Mouse (Mus musculus) spleen, adult 2 months (tissue): ENCODE measurements around the gene Acsm5. TPM values are rescaled to one million over a fixed set of nuclear protein-coding genes. Genes with fewer than 3 reads are reported as not detected.

Experiments used
- DNase-seq, 2 experiments: peaks; one replicate each; pipeline versions ENCODE4 v3.0.0 to v3.0.0-alpha.2; 2012 to 2021; ENCODE audit warnings: low spot score in 2 of 2, low read depth in 1 of 2
- H3K27ac ChIP-seq: fragments of 200-500 bp; 2 replicates; pipeline ENCODE4 v1.5.1; 2012; ENCODE audit warnings: low read length, inconsistent platforms; ENCODE audit not compliant: insufficient read depth
- H3K27me3 ChIP-seq: fragments of 200-500 bp; 2 replicates; pipeline ENCODE4 v1.6.1; 2012; ENCODE audit warnings: mild to moderate bottlenecking, moderate library complexity, low read length, inconsistent platforms; ENCODE audit not compliant: control insufficient read depth, insufficient read depth
- H3K36me3 ChIP-seq: fragments of 200-500 bp; 2 replicates; pipeline ENCODE4 v1.6.1; 2012; ENCODE audit warnings: mild to moderate bottlenecking, low read length, inconsistent platforms; ENCODE audit not compliant: control insufficient read depth, insufficient read depth
- H3K4me1 ChIP-seq: fragments of 200-500 bp; 2 replicates; pipeline ENCODE4 v1.6.1; 2011; ENCODE audit warnings: inconsistent platforms; ENCODE audit not compliant: control insufficient read depth, insufficient read depth, insufficient read length
- H3K4me3 ChIP-seq: fragments of 200-500 bp; 2 replicates; pipeline ENCODE4 v1.5.1; 2011; ENCODE audit warnings: mild to moderate bottlenecking, inconsistent platforms; ENCODE audit not compliant: insufficient read depth, insufficient read length; ENCODE audit errors: extremely low read depth
- CTCF ChIP-seq: fragments of 200-500 bp; IDR thresholded peaks from 2 replicates; pipeline ENCODE4 v1.5.1; 2011; ENCODE audit warnings: mild to moderate bottlenecking, inconsistent platforms; ENCODE audit not compliant: insufficient read depth, insufficient read length, insufficient replicate concordance; ENCODE audit errors: extremely low read depth
- POLR2A ChIP-seq: fragments of 200-500 bp; IDR thresholded peaks from 2 replicates; pipeline ENCODE4 v1.6.1; 2011; ENCODE audit warnings: low read depth, low read length, inconsistent platforms
- WGBS: fragments of 180-500 bp; shearing (Covaris S2); methylation state at CpG from one replicate; pipeline ENCODE4 v1.1.7; 2018; 5-methylcytosine and 5-hydroxymethylcytosine counted together
- polyA plus RNA-seq: library from polyadenylated mRNA; depleted of rRNA; stranded (reverse); fragments of >200 nt; gene quantifications from 2 replicates; pipeline ENCODE4 v1.2.3, GENCODE M21; 2012

Gene Acsm5
- polyA plus RNA-seq, 1 experiment = not detected

DNA sequence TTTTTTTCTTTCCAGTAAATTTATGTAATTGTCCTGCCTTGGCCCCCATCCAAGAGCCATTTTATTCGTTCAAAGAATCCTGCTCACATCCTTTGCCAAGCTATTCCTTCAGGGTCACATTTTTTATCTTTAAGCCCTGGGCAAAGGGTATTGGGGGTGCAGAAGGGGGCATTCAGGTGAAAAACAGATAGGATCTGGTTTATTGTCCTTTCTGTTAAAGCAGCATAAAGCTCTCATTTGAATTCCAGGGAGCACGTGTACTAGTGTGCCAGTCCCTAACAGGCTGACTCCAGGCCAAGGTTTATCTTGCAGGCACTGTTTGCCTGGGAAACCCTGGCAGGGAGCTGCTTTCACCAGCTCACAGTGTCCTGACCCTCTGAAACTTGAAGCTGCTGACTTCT is 6.6 kb downstream of the Acsm5 start:
- no peak overlapping the region for H3K4me3 ChIP-seq
- no peaks in the 10 kb centered on the region for H3K36me3 ChIP-seq
- TF ChIP-seq POLR2A (no peak), CTCF (no peak)
- H3K27ac ChIP-seq = no peak overlapping the region
- 71% methylated on average over 2 of the region's 2 CpGs for WGBS
- no peaks in the 10 kb centered on the region for H3K4me1 ChIP-seq
- no peaks in the 10 kb centered on the region for H3K27me3 ChIP-seq
- DNase-seq = no peak

- no peak for DNase-seq
- Histone ChIP-seq H3K27me3 (no peaks in the 10 kb centered on the region), H3K4me3 (no peak overlapping the region), H3K27ac (no peak overlapping the region), H3K4me1 (no peaks in the 10 kb centered on the region), H3K36me3 (no peaks in the 10 kb centered on the region)
- TF ChIP-seq CTCF (no peak), POLR2A (no peak)
- WGBS = 89% methylated on average over 13 of the region's 13 CpGs
Measured at GRCm38 (mm10) chr7:119526486-119526885, 7.2 kb downstream of the Acsm5 start.

GRCm38 (mm10) chr7:119527135-119527534 is 7.9 kb downstream of the Acsm5 start:
- H3K4me1 ChIP-seq = no peaks in the 10 kb centered on the region
- H3K4me3 ChIP-seq = no peak overlapping the region
- no peak for TF ChIP-seq POLR2A
- no peak for TF ChIP-seq CTCF
- H3K27me3 ChIP-seq = no peaks in the 10 kb centered on the region
- 89% methylated on average over 1 of the region's 1 CpGs for WGBS
- no peak for DNase-seq
- H3K36me3 ChIP-seq = no peaks in the 10 kb centered on the region
- no peak overlapping the region for H3K27ac ChIP-seq

GRCm38 (mm10) chr7:119527548-119527947 is 8.3 kb downstream of the Acsm5 start:
- Histone ChIP-seq H3K4me1 (no peaks in the 10 kb centered on the region), H3K27me3 (no peaks in the 10 kb centered on the region), H3K36me3 (no peaks in the 10 kb centered on the region), H3K4me3 (no peak overlapping the region), H3K27ac (no peak overlapping the region)
- no peak for DNase-seq
- no peak for TF ChIP-seq CTCF
- no peak for TF ChIP-seq POLR2A
- 46% methylated on average over 2 of the region's 2 CpGs for WGBS

GRCm38 (mm10) chr7:119528617-119529016 is 9.4 kb downstream of the Acsm5 start:
- Histone ChIP-seq H3K36me3 (no peaks in the 10 kb centered on the region), H3K4me3 (no peak overlapping the region), H3K27ac (no peak overlapping the region), H3K27me3 (no peaks in the 10 kb centered on the region), H3K4me1 (no peaks in the 10 kb centered on the region)
- WGBS = 80% methylated on average over 7 of the region's 7 CpGs
- TF ChIP-seq CTCF (no peak), POLR2A (no peak)
- DNase-seq = no peak

- Histone ChIP-seq H3K36me3 (no peaks in the 10 kb centered on the region), H3K4me3 (no peak overlapping the region), H3K27ac (no peak overlapping the region), H3K4me1 (no peaks in the 10 kb centered on the region), H3K27me3 (no peaks in the 10 kb centered on the region)
- no peak for DNase-seq
- TF ChIP-seq POLR2A = no peak
- TF ChIP-seq CTCF = no peak
- WGBS = 52% methylated on average over 1 of the region's 1 CpGs
Measured at GRCm38 (mm10) chr7:119532924-119533323, 13.7 kb downstream of the Acsm5 start.

DNA sequence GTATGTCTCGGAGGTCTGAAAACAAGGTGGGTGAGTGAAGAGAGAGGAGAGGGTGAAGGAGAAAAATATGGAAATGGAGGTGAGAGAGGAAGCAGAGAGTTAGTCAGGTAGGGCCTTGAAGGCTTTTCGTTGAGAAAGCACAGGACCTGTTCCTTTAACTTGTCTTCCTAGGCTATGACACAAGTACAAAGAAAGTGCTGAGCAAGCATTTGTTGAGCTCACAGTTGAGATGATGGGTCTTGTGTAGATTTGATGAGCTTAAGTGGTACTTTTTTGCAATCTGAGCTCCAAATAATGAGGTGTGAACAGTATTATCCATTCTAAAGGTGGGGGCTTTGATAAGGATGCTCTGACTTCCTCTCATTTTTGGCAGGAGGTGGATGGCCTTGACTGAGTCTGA is 15.1 kb downstream of the Acsm5 start:
- WGBS = 58% methylated on average over 2 of the region's 2 CpGs
- Histone ChIP-seq H3K27me3 (no peaks in the 10 kb centered on the region), H3K36me3 (no peaks in the 10 kb centered on the region), H3K4me1 (no peaks in the 10 kb centered on the region), H3K27ac (no peak overlapping the region), H3K4me3 (no peak overlapping the region)
- DNase-seq = no peak
- TF ChIP-seq POLR2A = no peak
- TF ChIP-seq CTCF = no peak

DNA sequence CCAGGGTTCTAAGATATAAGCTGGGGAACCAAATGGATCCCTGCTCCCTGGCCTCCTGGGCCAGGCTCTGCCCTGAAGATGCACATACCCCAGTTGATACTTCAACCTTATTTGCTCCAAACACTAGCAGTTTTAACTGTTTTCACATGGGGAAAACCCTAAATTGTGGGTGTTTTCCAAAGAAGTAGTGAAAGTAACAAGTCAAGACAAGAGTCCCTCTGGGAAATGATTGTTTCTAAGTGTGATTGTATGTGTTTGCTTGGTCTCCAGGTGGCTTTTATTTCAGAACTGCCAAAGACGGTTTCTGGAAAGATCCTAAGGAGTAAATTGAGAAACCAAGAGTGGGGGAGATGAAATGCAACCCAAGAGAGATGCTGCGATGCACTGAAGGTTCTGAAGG is 23.2 kb downstream of the Acsm5 start:
- no peak for DNase-seq
- no peaks in the 10 kb centered on the region for H3K27me3 ChIP-seq
- 74% methylated on average over 2 of the region's 2 CpGs for WGBS
- H3K4me1 ChIP-seq = no peaks in the 10 kb centered on the region
- TF ChIP-seq CTCF (no peak), POLR2A (no peak)
- no peaks in the 10 kb centered on the region for H3K36me3 ChIP-seq
- no peak overlapping the region for H3K4me3 ChIP-seq
- H3K27ac ChIP-seq = no peak overlapping the region
